Mouse (Mus musculus) megakaryocyte, adult 5-6 weeks (primary cell): ENCODE measurements around the gene Wdr27. TPM values are rescaled to one million over a fixed set of nuclear protein-coding genes. Genes with fewer than 3 reads are reported as not detected.

Source experiments
- ATAC-seq: 2 replicates; pipeline ENCODE4 v1.8.0; 2016; ENCODE audit warnings: mild to moderate bottlenecking, inconsistent platforms; ENCODE audit not compliant: poor library complexity, severe bottlenecking
- total RNA-seq, 2 experiments: library from RNA; stranded (forward) in 1 of 2; stranded (reverse) in 1 of 2; fragments of 153-499, 151-499 nt in 1 of 2; fragments of 221-1000, 200-1000 nt in 1 of 2; gene quantifications; 2 replicates each; pipeline versions ENCODE4 v1.2.3 to v1.2.4; 2015 to 2017

The Wdr27 gene
- total RNA-seq, 2 experiments from 2014 or later: not detected

GRCm38 (mm10) chr17:14846880-14847279 lies 96.1 kb downstream of the Wdr27 start:
- no peak for ATAC-seq

GRCm38 (mm10) chr17:14826715-14827295 lies 116.2 kb downstream of the Wdr27 start:
- ATAC-seq: no peak

- no peak for ATAC-seq
Measured at GRCm38 (mm10) chr17:14824938-14825337, 118.0 kb downstream of the Wdr27 start.

GRCm38 (mm10) chr17:14817975-14818374 lies 125.0 kb downstream of the Wdr27 start:
- ATAC-seq: no peak

- ATAC-seq: no peak
Measured at GRCm38 (mm10) chr17:14816107-14816506, 126.9 kb downstream of the Wdr27 start.

GRCm38 (mm10) chr17:14815304-14815703 lies 127.7 kb downstream of the Wdr27 start:
- no peak for ATAC-seq

GRCm38 (mm10) chr17:14812631-14813030 lies 130.3 kb downstream of the Wdr27 start:
- ATAC-seq: no peak

GRCm38 (mm10) chr17:14812033-14812432 lies 130.9 kb downstream of the Wdr27 start:
- no peak for ATAC-seq

GRCm38 (mm10) chr17:14806808-14807207 lies 136.2 kb downstream of the Wdr27 start:
- no peak for ATAC-seq

- no peak for ATAC-seq
Measured at GRCm38 (mm10) chr17:14799243-14799642, 143.7 kb downstream of the Wdr27 start.

GRCm38 (mm10) chr17:14795074-14795473 lies 147.9 kb downstream of the Wdr27 start:
- ATAC-seq: no peak

- ATAC-seq: no peak
Measured at GRCm38 (mm10) chr17:14779356-14779755, 163.6 kb downstream of the Wdr27 start.

- no peak for ATAC-seq
Measured at GRCm38 (mm10) chr17:14771339-14771738, 171.6 kb downstream of the Wdr27 start.

- no peak for ATAC-seq
Measured at GRCm38 (mm10) chr17:14770377-14770776, 172.6 kb downstream of the Wdr27 start.

Other genes starting within 250 kb of the Wdr27 start
- 0.04 TPM in 1 of 2 replicates, not detected in the other for gene Thbs2, start 248.9 kb downstream of the Wdr27 start, total RNA-seq (2015)
- 0.04 TPM in 1 of 2 replicates, not detected in the other for gene Thbs2, start 248.9 kb downstream of the Wdr27 start, total RNA-seq (2017)
- 27.7 and 30.1 TPM in 2 replicates for gene 1600012H06Rik, start within 50 bp of the Wdr27 start, total RNA-seq (2015)
- 19.7 and 22.4 TPM in 2 replicates for gene 1600012H06Rik, start within 50 bp of the Wdr27 start, total RNA-seq (2017)
- gene Phf10, start 18.1 kb upstream of the Wdr27 start, total RNA-seq (2015): 159 and 162 TPM in 2 replicates
- 52.1 and 54.2 TPM in 2 replicates for gene Phf10, start 18.1 kb upstream of the Wdr27 start, total RNA-seq (2017)
- 5.9 and 6.3 TPM in 2 replicates for gene 9030025P20Rik, start 35.3 kb upstream of the Wdr27 start, total RNA-seq (2015)
- 8.2 and 9.6 TPM in 2 replicates for gene 9030025P20Rik, start 35.3 kb upstream of the Wdr27 start, total RNA-seq (2017)
- gene Gm3417, start 35.6 kb upstream of the Wdr27 start, total RNA-seq (2015): 0.80 TPM in 1 of 2 replicates, not detected in the other
- gene Gm3417, start 35.6 kb upstream of the Wdr27 start, total RNA-seq (2017): not detected in 2 replicates
- gene Gm3435, start 67.0 kb upstream of the Wdr27 start, total RNA-seq (2015): 5.8 and 6.1 TPM in 2 replicates
- 4.1 and 4.2 TPM in 2 replicates for gene Gm3435, start 67.0 kb upstream of the Wdr27 start, total RNA-seq (2017)
- 82.8 and 84.3 TPM in 2 replicates for gene Ermard, start 98.0 kb upstream of the Wdr27 start, total RNA-seq (2015)
- gene Ermard, start 98.0 kb upstream of the Wdr27 start, total RNA-seq (2017): 45.1 and 59.1 TPM in 2 replicates
- 0.39 and 4.2 TPM in 2 replicates for gene Tcte3, start 98.3 kb upstream of the Wdr27 start, total RNA-seq (2015)
- 0.81 TPM in 1 of 2 replicates, not detected in the other for gene Tcte3, start 98.3 kb upstream of the Wdr27 start, total RNA-seq (2017)
- gene Gm3448, start 98.4 kb upstream of the Wdr27 start, total RNA-seq (2015): 5.4 and 5.7 TPM in 2 replicates
- gene Gm3448, start 98.4 kb upstream of the Wdr27 start, total RNA-seq (2017): 7.0 and 8.3 TPM in 2 replicates